Comparison of ENCODE assay signal across 10 mouse cellular contexts in genomic region chr7:112035804-112036203, GRCm38 (mm10). TPM values are rescaled to one million over a fixed set of nuclear protein-coding genes. Genes with fewer than 3 reads are reported as not detected.
DNase-seq lines count a peak whose midpoint lies in the region; ATAC-seq and TF ChIP-seq lines count a peak whose summit lies in the region.
"Had no signal": no experiment of that assay in that cellular context is flagged by ENCODE, and none has a peak within 500 bp of the region (broad histone marks: within the 10 kb centered on the region; RNA-seq: fewer than 3 reads in every experiment).

No protein-coding gene starts in this region.

- TF ChIP-seq POLR2A in liver, adult 2 months (IDR thresholded peaks at IDR 0.05; ENCODE audit: extremely low read depth, insufficient read depth, low read length) = no peak

- H3K36me3 ChIP-seq in liver, adult 2 months (ENCODE audit: control insufficient read depth, insufficient read depth, low read length) = no peaks in the 10 kb centered on the region; the same call in 1 of the 2 replicates
- H3K36me3 ChIP-seq in liver, embryonic 11.5 days (ENCODE audit: control insufficient read depth, insufficient read depth, low read length) = no peaks in the 10 kb centered on the region; the same call in 1 of the 2 replicates
- H3K36me3 ChIP-seq: limb, embryonic 13.5 days had no signal

- H3K79me2 ChIP-seq in liver, adult 2 months (ENCODE audit: control insufficient read depth, insufficient read depth, low read length) = peaks cover 27% of the 10 kb centered on the region

- peaks cover 9% of the 10 kb centered on the region; the same call in 1 of the 2 replicates for H3K4me1 ChIP-seq in liver, adult 2 months (ENCODE audit: control insufficient read depth, insufficient read depth, low read length)
- 0 out of 2 replicates have a peak, but pooled peaks cover 6% of the 10 kb centered on the region for H3K4me1 ChIP-seq in liver, embryonic 11.5 days (replicated peaks; ENCODE audit: control insufficient read depth, insufficient read depth, low read length)

- no peak overlapping the region for H3K27ac ChIP-seq in liver, adult 2 months (replicated peaks; ENCODE audit: insufficient read depth, low read depth, low read length)
- H3K27ac ChIP-seq in liver, embryonic 11.5 days (ENCODE audit: low read depth, low read length) = no peak overlapping the region
- H3K27ac ChIP-seq: limb, embryonic 13.5 days had no signal

- H3K9ac ChIP-seq in liver, adult 2 months (ENCODE audit: low read depth, low read length) = no peak overlapping the region
- H3K9ac ChIP-seq in liver, embryonic 11.5 days (ENCODE audit: low read depth, low read length) = no peak overlapping the region
- H3K9ac ChIP-seq: forebrain, postnatal 0 days; limb, embryonic 13.5 days had no signal

- no peak overlapping the region for H3K4me3 ChIP-seq in liver, adult 2 months (ENCODE audit: insufficient read depth, low read depth, low read length)
- H3K4me3 ChIP-seq in liver, embryonic 11.5 days (ENCODE audit: low read depth, low read length) = no peak overlapping the region
- H3K4me3 ChIP-seq: limb, embryonic 13.5 days had no signal

- no peak overlapping the region for H3K4me2 ChIP-seq in liver, embryonic 11.5 days
- H3K4me2 ChIP-seq: limb, embryonic 13.5 days had no signal

- no peaks in the 10 kb centered on the region for H3K9me3 ChIP-seq in liver, embryonic 11.5 days (ENCODE audit: control insufficient read depth, low read length)
- H3K9me3 ChIP-seq: limb, embryonic 13.5 days had no signal

- no peak for TF ChIP-seq CTCF in liver, adult 2 months (IDR thresholded peaks at IDR 0.05; ENCODE audit: low read depth, low read length)

- WGBS in liver, adult 2 months = 7% methylated on average over 2 of the region's 2 CpGs
- WGBS in liver, embryonic 11.5 days = 16% methylated on average over 2 of the region's 2 CpGs

- H3K27me3 ChIP-seq in liver, adult 2 months (ENCODE audit: control insufficient read depth, insufficient read depth, low read length) = no peaks in the 10 kb centered on the region
- no peaks in the 10 kb centered on the region for H3K27me3 ChIP-seq in liver, embryonic 11.5 days (replicated peaks; ENCODE audit: control insufficient read depth, insufficient read depth, low read length)
- H3K27me3 ChIP-seq: limb, embryonic 13.5 days; Patski had no signal

- ATAC-seq in common myeloid progenitor, adult 5-6 weeks (replicated peaks; ENCODE audit: low read depth, poor library complexity, severe bottlenecking) = peak; percentile 81
- ATAC-seq in liver, embryonic 11.5 days (replicated peaks; ENCODE audit: low FRiP score) = peak; percentile 76
- ATAC-seq: forebrain, postnatal 0 days; Patski had no signal

- DNase-seq in liver, adult 2 months (ENCODE audit: extremely low read depth, low read depth, low spot score) = peak; percentile 51
- no peak for DNase-seq in liver
- no peak for DNase-seq in liver, embryonic 11.5 days (ENCODE audit: low spot score)
- peak; percentile 16 for DNase-seq in retina, embryonic 14.5 days (ENCODE audit: low spot score)
- DNase-seq in right cerebral cortex, postnatal 25 days = no peak
- DNase-seq in cerebellum, postnatal 14 days = no peak
- DNase-seq: forebrain, postnatal 0 days had no signal

RNA-seq across cellular contexts. Expression of gene Usp47, which starts 12.5 kb away (rescaled TPM):
- total RNA-seq in liver, adult 2 months (2014; rRNA removed) = 50.9 and 56.3 TPM in 2 replicates
- 9.4 TPM in 2 replicates for polyA plus RNA-seq in liver, adult 2 months (2012; rRNA removed)
- 115 and 125 TPM in 2 replicates for total RNA-seq in common myeloid progenitor, adult 5-6 weeks (2017)
- 55.3 and 62.7 TPM in 2 replicates for polyA plus RNA-seq in liver, embryonic 11.5 days (2014; fragmentation: Nextera tagmentation; extraction: Ambion mirVana)

Comparison
In these comparisons a context has a peak if more than half of its experiments do, and no peak if none do; other contexts are left out.
1. DNase-seq: peak in liver, adult 2 months (single experiment) and retina, embryonic 14.5 days (single experiment); none in liver (single experiment), liver, embryonic 11.5 days (single experiment), right cerebral cortex, postnatal 25 days (single experiment) and cerebellum, postnatal 14 days (0 of 2).